Mouse (Mus musculus): ENCODE results near the gene Rbm15. TPM values are rescaled to one million over a fixed set of nuclear protein-coding genes. Genes with fewer than 3 reads are reported as not detected.

Rbm15 gene
- polyA plus RNA-seq, 1 experiment: 16.4 TPM

DNA sequence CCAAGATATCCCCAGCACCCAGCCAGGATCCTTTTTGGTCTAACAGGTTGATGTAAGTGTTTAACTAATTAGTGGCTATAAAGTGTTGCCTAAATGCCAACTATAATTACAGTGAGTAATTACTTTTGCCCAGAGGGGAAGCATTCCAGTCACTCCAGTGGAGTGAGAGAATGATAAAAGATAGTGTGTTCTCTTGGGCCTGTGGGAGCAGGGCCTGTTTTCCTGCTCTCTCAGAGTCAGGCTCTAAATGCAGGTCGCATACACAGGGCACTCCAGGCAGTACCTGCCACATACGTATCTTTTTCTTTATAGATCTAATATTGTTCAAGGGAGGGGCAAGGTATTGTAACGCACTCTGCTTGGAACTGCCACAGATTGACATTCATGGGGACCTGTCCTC lies 18.2 kb upstream of the Rbm15 start:
- Histone ChIP-seq H3K27ac (ENCODE audit: control insufficient read depth, insufficient read depth, low read length) (no peak overlapping the region), H3K27me3 (ENCODE audit: control insufficient read depth, insufficient read depth, low read length) (no peaks in the 10 kb centered on the region), H3K4me3 (ENCODE audit: control insufficient read depth, insufficient read depth, low read length) (no peak overlapping the region), H3K36me3 (ENCODE audit: control insufficient read depth, insufficient read depth, low read length) (no peaks in the 10 kb centered on the region), H3K4me1 (replicated peaks; ENCODE audit: control insufficient read depth, insufficient read depth, low read length) (no peaks in the 10 kb centered on the region)
- no peak for DNase-seq
- 98% methylated on average over 3 of the region's 3 CpGs for WGBS
- TF ChIP-seq CTCF (IDR thresholded peaks at IDR 0.05; ENCODE audit: borderline replicate concordance, control insufficient read depth, extremely low read depth, insufficient read depth, low read length, poor library complexity) (no peak), POLR2A (IDR thresholded peaks at IDR 0.05; ENCODE audit: control insufficient read depth, extremely low read depth, insufficient read depth, low read length, poor library complexity) (no peak)

DNA sequence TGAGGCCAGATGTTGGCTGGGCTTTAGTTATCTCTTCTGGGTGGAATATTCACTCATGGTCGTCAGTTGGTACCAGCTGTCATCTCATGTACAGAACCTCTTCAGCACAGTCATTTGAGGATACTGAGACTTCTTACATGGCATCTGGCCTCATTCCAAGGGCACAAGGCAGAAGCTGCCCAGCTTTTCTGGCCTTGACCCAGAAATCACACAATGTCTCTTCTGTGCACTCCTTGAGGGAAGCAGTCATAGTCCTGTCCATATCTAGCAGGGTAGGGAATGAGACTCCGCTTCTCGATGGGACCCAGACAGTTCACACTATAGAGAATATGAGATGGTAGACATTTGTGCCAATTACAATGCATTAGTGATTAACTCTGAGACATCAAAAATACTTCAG lies 15.5 kb upstream of the Rbm15 start:
- no peak overlapping the region for H3K27ac ChIP-seq (ENCODE audit: control insufficient read depth, insufficient read depth, low read length)
- H3K36me3 ChIP-seq (ENCODE audit: control insufficient read depth, insufficient read depth, low read length): no peaks in the 10 kb centered on the region
- H3K27me3 ChIP-seq (ENCODE audit: control insufficient read depth, insufficient read depth, low read length): no peaks in the 10 kb centered on the region
- 91% methylated on average over 3 of the region's 3 CpGs for WGBS
- no peak for DNase-seq
- H3K4me1 ChIP-seq (replicated peaks; ENCODE audit: control insufficient read depth, insufficient read depth, low read length): no peaks in the 10 kb centered on the region
- TF ChIP-seq CTCF (IDR thresholded peaks at IDR 0.05; ENCODE audit: borderline replicate concordance, control insufficient read depth, extremely low read depth, insufficient read depth, low read length, poor library complexity) (no peak), POLR2A (IDR thresholded peaks at IDR 0.05; ENCODE audit: control insufficient read depth, extremely low read depth, insufficient read depth, low read length, poor library complexity) (no peak)
- no peak overlapping the region for H3K4me3 ChIP-seq (ENCODE audit: control insufficient read depth, insufficient read depth, low read length)

DNA sequence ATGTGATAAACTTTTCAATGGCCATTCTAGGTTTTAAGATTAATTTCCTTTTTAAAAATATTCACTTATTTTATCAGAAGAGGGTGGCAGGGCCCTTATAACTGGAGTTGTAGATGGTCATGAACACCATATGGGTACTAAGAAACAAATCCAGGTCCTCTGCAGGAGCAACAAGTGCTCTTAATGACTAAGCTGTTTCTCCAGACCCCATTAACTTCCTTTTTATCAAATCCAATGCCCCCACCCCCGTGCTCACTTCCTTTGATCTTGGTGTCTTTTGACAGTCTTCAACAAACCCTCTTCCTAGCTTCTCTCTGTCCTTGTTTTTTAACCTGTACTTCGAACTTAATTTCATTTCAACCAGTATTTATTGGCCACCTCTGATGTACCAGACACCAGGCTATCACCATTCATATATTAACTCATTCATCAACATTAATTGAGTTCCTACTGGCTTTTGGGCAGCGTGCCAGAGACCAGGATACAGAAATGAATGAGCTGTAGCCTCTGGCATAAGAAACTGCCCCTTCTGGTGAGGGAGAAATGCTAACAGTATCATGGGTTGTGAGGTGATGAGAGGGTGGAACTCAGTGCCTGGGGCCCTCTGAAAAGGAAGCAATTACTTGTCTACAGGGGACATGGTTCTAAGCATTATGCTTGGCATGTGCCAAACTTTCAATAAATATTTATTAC lies 11.7 kb upstream of the Rbm15 start:
- no peaks in the 10 kb centered on the region for H3K4me1 ChIP-seq (replicated peaks; ENCODE audit: control insufficient read depth, insufficient read depth, low read length)
- TF ChIP-seq POLR2A (IDR thresholded peaks at IDR 0.05; ENCODE audit: control insufficient read depth, extremely low read depth, insufficient read depth, low read length, poor library complexity) (no peak), CTCF (IDR thresholded peaks at IDR 0.05; ENCODE audit: borderline replicate concordance, control insufficient read depth, extremely low read depth, insufficient read depth, low read length, poor library complexity) (no peak)
- H3K27ac ChIP-seq (ENCODE audit: control insufficient read depth, insufficient read depth, low read length): no peak overlapping the region
- no peaks in the 10 kb centered on the region for H3K27me3 ChIP-seq (ENCODE audit: control insufficient read depth, insufficient read depth, low read length)
- H3K4me3 ChIP-seq (ENCODE audit: control insufficient read depth, insufficient read depth, low read length): no peak overlapping the region
- no peak for DNase-seq
- no peaks in the 10 kb centered on the region for H3K36me3 ChIP-seq (ENCODE audit: control insufficient read depth, insufficient read depth, low read length)
- 24% methylated on average over 3 of the region's 3 CpGs for WGBS

DNA sequence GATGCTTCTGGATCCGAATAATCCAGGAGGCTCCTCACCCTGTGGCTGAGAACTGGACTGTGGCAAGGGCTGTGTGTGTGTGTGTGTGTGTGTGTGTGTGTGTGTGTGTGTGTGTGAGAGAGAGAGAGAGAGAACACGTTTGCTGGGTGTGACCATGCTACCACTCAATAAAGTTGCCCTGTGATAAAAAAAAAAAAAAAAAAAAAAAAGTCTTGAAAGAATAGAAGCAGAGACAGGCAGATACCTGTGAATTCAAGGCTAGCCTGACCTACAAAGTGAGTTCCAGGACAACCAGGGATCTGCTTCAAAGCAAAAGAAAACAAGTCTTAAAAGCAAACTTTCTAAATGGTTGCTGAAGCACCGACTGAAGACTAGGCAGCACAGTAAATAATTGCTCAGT lies 10.5 kb upstream of the Rbm15 start:
- WGBS: 63% methylated on average over 3 of the region's 3 CpGs
- no peaks in the 10 kb centered on the region for H3K4me1 ChIP-seq (replicated peaks; ENCODE audit: control insufficient read depth, insufficient read depth, low read length)
- H3K36me3 ChIP-seq (ENCODE audit: control insufficient read depth, insufficient read depth, low read length): no peaks in the 10 kb centered on the region
- H3K27me3 ChIP-seq (ENCODE audit: control insufficient read depth, insufficient read depth, low read length): no peaks in the 10 kb centered on the region
- TF ChIP-seq CTCF (IDR thresholded peaks at IDR 0.05; ENCODE audit: borderline replicate concordance, control insufficient read depth, extremely low read depth, insufficient read depth, low read length, poor library complexity) (no peak), POLR2A (IDR thresholded peaks at IDR 0.05; ENCODE audit: control insufficient read depth, extremely low read depth, insufficient read depth, low read length, poor library complexity) (no peak)
- H3K4me3 ChIP-seq (ENCODE audit: control insufficient read depth, insufficient read depth, low read length): no peak overlapping the region
- H3K27ac ChIP-seq (ENCODE audit: control insufficient read depth, insufficient read depth, low read length): no peak overlapping the region
- no peak for DNase-seq

DNA sequence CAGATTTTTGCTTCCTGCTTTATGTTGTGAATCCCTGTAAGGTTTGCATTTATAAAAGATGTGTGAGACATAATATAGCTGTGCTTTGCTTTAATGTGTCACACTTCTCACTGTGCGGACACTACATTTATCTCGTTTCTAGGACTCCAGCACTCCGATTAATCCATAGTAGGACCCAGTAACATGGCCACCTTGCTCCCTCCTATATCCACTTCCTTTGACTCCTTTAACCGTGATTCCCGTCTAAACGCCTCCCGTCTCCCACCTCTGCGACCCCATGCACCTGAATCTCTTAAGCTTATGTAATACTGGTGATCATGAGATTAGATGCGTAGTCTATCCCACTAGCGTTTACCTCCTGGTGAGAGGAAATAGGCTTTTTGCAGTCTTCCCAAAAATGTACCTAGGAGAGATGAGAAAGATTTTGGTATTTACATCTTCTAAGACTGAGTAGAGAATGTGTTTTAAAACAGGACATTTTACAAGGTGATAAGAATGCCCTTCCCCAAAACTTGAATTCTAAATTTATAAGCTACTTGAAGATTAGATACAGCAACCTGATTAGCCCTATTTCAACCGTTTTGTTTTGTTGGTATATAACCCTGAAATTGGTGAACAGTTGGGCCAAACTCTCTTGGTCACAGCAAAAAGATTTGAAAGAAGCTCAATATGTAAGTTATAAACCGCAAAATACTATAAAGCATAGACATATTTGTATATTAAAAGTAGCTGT lies 895 bp upstream of the Rbm15 start:
- peak; percentile 7 for DNase-seq
- Histone ChIP-seq H3K4me3 (ENCODE audit: control insufficient read depth, insufficient read depth, low read length) (peak overlapping the region; percentile 85), H3K27ac (ENCODE audit: control insufficient read depth, insufficient read depth, low read length) (peak overlapping the region; percentile 50; the same call in 1 of the 2 replicates), H3K27me3 (ENCODE audit: control insufficient read depth, insufficient read depth, low read length) (no peaks in the 10 kb centered on the region), H3K36me3 (ENCODE audit: control insufficient read depth, insufficient read depth, low read length) (peaks cover 6% of the 10 kb centered on the region), H3K4me1 (replicated peaks; ENCODE audit: control insufficient read depth, insufficient read depth, low read length) (peaks cover 24% of the 10 kb centered on the region)
- 15% methylated on average over 12 of the region's 12 CpGs for WGBS
- no peak for TF ChIP-seq POLR2A (IDR thresholded peaks at IDR 0.05; ENCODE audit: control insufficient read depth, extremely low read depth, insufficient read depth, low read length, poor library complexity)
- no peak for TF ChIP-seq CTCF (IDR thresholded peaks at IDR 0.05; ENCODE audit: borderline replicate concordance, control insufficient read depth, extremely low read depth, insufficient read depth, low read length, poor library complexity)

DNA sequence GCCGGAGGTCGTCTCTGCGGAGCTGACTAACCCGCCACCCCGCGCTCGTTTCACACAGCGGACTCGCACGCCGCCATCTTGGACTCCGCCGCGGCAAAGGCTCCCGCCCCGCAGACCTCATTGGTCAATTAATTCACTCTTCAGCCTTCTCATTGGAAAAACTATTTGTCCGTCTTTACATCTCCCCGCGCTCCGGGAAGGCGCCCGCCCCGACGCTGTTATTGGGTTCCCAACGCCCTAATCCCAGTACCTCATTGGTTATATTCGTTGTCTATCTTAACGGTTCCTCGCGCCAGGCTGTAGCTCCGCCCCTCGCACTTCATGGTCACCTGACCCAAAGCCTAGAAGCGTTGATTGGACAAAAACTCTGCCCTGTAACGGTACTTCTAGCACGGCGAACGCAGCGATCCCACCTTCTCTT lies 503 bp downstream of the Rbm15 start:
- peak; percentile 91 for DNase-seq
- no peak; the same call in 1 of the 2 replicates for TF ChIP-seq CTCF (IDR thresholded peaks at IDR 0.05; ENCODE audit: borderline replicate concordance, control insufficient read depth, extremely low read depth, insufficient read depth, low read length, poor library complexity)
- TF ChIP-seq POLR2A (IDR thresholded peaks at IDR 0.05; ENCODE audit: control insufficient read depth, extremely low read depth, insufficient read depth, low read length, poor library complexity): no peak; the same call in 1 of the 2 replicates
- Histone ChIP-seq H3K4me1 (replicated peaks; ENCODE audit: control insufficient read depth, insufficient read depth, low read length) (peaks cover 24% of the 10 kb centered on the region), H3K27me3 (ENCODE audit: control insufficient read depth, insufficient read depth, low read length) (no peaks in the 10 kb centered on the region), H3K36me3 (ENCODE audit: control insufficient read depth, insufficient read depth, low read length) (peaks cover 6% of the 10 kb centered on the region), H3K4me3 (ENCODE audit: control insufficient read depth, insufficient read depth, low read length) (peak overlapping the region; percentile 85), H3K27ac (ENCODE audit: control insufficient read depth, insufficient read depth, low read length) (peak overlapping the region; percentile 85)
- under 1% methylated on average over 37 of the region's 37 CpGs for WGBS
